Mouse (Mus musculus): ENCODE data around the gene Pou5f1.

Gene Pou5f1

DNA sequence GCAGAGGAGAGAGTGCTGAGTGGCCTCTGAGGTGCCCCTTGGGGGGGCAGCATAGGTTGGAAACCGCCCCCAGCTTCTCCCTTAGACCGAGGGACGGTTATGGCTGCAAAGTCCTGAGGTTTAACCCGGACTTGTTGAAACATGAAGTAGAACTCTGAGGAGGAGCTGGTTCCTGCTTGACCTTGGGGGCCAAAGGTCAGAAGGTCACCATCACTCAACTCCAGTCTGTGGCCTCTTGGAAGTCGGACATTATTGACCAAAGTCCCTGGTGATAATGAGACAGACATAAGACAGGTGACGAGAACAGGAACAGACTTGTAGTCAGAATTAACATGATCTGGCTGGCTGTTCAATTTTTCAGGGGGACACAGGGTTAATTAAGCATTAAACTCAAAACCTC, 8.9 kb downstream of the Pou5f1 start:
- no peak for DNase-seq

DNA sequence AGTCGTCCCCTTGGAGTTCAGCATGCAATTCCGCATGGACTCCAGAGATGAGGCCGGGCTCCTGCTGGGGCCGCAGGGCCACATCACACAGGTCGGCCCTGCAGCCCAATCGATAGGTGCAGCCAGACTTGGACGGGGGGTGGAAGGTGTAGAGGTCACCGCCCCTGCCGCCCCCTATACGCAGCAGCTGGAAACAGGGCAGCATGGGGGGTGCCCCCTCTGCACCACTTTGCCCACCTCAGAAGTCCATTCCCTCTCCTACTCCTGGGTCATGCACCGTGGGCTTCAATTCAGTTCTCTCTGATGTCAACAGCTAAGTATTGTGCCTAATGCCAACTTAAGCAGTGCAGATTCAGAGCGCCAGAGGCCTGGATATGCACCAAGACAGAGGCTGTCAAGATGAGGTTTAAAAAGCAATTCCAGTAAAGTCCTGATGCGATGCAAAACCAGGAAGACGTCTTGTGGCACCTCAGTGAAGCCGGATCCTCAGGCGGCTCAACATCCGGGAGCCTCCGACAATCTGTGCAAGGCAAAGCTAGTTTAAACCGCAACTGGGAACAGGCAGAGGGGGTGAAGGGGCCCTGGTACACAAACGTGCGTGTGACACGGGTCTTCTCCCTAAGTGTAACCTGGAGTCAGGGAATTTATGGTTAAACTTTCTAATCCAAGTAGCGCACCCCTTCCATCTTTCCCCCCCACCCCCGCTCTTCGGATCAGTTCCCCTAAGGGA, 10.3 kb downstream of the Pou5f1 start:
- peak in 1 of 2 experiments; percentile 9 for DNase-seq

DNA sequence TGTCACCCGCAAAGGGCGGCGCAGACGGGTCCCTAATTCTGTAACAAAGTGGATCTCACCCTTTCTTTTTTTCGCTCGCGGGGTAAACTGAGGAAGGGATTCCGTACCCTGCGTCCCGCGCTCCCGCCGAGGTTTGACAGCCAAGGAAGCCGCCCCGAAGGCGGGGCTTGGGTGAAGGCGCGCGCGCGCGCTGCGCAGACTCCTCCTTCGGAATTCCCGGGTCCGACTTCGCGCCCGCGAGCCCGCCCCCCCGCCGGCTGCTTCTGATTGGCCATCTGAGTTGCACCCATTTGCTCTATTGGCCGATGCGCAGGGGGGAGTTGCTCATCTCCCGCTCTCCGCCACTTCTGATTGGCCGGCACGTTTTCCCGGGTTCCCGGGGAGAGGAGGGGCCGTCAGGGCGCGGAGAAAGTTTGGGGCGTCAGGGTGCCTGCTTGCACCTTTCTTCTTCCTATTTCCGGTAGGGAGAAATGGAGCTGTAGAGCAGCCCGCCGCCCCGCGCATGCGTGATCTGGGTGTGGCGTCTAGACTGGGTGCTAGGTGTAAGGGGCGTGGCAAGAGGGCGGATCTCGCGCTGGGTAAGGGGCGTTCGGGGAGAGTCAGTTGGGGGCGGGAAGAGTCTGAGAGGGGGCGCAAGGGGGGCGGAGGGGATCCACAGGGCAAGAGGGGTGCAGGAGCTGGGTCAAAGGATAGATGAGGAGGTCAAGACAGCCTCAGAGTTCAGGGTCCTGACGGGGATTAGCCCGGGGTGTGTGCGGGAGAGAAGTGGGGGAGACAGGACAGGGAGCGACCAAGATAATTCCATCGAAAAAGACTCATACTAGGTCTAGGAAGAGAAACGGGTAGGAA, 11.1 kb downstream of the Pou5f1 start, which contains the start of the genes Tcf19 and Cchcr1:
TSS of gene Tcf19 (minus strand) at position 173 of the 849 bp plus-strand sequence.
TSS of gene Cchcr1 (plus strand) at position 449 of the 849 bp plus-strand sequence.
- DNase-seq = peak; percentile 98

DNA sequence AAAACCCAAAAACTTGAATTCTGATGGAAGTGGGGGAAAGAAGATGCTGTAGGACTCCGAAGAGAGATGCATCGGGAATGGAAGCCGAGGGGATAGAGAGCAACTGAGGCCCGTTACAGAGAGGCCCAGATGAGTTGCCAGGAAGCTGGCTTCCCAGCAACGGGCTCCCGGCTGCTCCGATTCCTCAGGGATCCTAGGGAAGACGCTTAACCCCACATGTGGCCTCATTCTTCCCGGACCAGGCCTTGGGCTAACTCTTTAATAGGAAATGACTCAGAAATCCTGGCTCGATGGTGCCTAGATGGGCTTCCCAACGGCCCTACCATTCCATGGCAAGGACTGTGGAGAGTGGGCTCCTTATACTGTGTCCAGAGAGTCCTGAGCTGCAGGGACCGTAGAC, 11.7 kb downstream of the Pou5f1 start:
- DNase-seq = no peak

DNA sequence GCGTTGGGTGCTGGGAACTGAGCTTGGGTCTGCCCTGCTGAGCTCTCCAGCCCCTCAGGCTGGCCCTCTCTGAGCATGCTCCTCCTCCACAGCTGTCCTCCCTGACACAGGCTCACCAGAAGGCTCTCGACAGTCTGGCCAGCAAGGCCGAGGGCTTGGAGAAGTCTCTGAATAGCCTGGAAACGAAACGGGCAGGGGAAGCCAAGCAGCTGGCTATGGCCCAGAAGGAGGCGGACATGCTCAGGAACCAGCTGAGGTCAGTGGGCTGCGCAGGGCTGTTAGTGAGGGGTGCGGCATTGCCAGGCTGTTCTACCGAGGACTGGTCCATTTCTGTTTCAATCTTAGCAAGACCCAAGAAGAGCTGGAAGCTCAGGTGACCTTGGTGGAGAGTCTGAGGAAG, 18.5 kb downstream of the Pou5f1 start:
- no peak for DNase-seq

DNA sequence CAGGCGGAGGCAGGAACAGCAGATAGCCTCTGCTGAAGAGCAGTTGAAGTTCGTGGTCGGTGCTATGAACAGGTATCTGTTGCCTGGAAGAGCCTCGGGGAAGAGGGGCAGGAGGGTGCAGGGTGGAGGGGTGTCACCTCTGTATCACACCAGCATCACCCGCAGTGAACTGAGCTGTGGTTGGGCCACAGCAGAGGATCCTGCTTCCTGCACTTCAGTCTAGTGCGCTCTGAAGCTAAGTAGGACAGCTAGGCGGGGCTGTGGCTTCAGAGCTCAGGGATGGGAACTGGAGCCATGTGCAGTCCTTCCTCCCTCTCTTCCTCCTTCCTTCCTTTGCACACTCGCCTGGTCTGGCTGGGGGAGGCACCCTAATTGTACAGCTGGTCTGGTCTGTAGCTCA, 20.8 kb downstream of the Pou5f1 start:
- DNase-seq = no peak

DNA sequence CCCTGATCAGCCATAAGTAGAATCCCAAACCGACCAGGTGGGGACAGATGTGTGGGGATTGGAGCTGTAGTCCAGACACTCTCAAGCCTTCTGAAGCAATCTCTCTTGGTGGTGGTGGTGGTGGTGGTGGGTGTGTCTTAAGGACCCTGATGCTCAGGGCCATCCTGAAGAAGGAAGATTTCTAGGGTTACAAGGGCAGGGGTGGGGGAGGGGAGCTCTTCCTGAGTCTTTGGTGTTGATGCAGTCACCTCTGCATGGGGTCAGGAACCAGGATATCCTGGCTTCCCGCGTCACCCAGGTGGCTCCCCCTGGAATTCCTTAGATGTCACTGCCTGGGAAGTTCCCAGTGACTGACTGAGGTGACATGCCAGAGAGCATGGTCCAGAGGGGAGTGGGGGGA, 26.5 kb downstream of the Pou5f1 start:
- DNase-seq = no peak

DNA sequence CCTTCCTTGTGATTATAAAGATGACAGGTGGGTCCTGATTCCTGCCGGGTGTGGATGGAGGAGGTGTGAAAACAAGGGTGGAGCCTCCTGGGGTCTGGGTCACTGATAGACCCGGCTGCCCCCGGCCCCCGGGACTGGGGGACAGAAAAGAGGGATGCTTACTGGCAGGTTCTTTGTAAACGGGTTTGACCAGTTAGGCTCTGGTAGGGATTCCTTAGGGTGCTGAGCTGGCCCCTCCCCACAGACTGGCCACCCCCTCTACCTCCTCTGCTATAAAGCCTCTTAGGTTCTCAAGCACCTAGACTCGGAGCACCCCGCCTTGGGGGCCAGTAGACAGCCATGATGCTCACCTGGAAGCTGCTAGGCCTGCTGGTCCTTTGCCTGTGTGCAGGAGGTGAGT, 27.1 kb downstream of the Pou5f1 start, which contains the start of gene Psors1c2:
TSS of gene Psors1c2 (plus strand) at position 301 of the 400 bp plus-strand sequence.
- no peak for DNase-seq

DNA sequence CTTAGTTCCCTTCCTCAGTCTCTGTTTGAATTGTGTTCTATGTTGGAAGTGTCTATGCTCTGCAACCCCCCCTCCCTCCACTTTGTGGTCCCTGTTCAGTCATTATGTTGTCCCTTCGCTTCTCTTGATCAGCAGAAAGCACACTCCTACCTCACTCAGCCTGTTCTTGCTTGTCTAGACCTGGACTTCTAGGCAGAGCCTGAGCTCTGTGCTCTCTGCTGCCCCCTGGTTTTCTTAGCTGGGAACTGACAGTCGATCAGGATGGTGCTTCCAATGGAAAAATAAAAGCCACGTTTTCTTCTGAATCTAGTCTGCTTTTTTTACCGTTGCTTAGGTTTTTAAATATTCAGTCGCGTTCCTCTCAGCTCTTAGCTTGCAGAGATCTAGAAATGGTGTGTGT, 28.5 kb downstream of the Pou5f1 start:
- DNase-seq = peak; percentile 63 to 70

DNA sequence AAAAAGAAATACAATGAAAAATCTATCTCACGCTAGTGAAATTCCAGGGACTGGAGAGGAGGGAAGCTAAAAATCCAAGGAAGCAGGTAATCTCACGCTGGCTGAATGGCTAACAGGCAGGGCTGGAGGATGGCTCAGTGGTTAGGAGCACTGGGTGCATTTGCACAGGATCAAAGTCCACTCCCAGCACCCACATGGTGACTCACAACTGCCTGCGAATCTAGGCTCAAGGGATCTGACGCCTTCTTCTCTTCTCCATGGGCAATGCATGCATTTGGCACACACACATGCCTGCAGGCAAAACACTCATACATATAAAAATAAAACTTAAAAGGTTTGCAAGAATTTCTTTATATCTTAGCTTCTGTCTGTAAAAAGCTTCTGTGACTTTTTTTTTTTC, 31.6 kb downstream of the Pou5f1 start:
- no peak for DNase-seq

DNA sequence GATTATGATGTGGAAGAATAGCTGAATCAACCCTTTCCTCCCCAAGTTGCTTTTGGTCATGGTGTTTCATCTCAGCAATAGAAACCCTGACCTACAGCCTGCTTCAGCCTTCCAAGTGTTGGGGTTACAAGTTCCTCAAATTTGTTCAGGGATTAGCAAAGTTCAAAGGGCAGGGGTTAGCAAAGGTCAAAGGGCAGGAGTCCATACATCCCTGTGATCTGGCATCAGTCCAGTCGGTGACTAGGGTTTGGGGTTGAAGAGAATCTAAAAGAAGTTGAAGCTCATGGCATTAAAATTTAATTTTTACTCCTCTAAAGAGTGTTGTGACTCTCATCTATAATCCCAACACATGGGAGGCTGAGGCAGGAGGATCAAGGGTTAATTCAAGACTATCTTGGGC, 32.7 kb downstream of the Pou5f1 start:
- DNase-seq = no peak

DNA sequence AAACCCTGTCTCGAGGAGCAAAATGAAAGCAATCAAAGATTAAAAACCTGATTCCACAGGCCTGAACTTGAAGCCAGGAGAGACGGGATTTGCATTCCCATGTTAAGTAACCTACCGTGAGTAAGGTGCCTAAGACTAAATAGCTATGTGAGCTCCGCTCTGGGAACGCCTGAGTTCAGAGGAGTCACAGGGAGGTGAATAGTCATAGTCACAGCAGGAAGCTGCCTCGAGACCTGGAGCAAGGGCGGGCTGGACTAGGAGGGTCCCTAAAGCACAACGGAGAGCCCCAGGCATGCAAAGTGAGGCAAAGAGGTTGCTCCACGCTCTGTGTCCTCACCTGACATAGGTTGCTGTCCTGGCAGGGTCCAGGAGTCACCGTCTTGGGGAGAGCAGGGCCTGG, 33.7 kb downstream of the Pou5f1 start:
- no peak for DNase-seq

DNA sequence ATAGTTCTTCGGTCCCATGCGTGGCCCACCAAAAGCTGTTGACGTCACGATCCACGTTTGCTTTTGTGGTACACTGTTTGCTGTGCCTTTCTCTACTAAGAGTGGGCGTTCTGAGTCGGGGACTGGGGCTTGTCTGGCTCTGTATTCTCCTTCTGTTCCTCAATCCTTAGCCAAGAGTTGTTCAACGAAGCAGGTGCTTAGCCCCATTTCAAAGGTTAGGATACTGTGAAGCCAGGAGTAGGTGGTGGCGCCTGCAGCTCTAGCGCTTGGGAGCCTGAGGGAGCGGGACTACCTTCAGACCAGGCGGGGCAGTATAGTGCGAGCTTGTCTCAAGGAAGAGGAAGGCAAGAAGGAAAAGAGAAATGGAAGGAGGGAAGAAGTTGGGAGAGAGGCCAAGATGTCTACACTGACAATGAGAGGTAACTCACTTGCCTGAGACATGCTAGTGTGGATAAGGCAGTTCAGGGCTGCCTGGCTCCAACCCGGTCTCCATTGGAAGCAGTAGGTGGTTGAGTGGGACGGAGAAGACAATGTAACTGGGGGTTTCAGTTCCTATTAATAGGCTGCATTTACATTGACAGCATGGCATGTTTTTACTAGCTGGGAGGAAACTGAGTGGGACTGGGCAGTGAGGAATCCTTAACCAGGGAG, 37.1 kb downstream of the Pou5f1 start:
- DNase-seq = no peak

DNA sequence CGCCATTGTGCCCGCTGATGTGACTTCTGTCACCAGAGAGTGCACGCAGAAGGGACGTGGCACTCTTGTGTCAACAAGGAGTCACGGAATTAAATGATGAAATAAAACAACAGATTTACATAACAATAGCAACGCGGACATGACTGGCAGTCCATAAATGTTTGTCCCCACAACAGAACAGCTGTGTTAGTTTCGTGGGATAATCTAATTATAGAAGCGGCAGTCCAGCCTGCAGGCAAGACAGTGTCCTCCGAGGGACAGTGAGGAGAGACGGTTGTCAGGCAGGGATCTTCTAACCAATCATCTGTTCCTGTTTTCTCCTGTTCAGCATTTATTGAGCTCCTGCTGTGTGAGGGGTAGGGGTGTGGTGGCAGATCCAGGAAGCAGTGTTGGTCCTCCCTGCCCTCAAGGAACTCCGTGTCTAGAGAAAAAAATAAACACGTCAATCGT, 37.6 kb downstream of the Pou5f1 start:
- no peak for DNase-seq

DNA sequence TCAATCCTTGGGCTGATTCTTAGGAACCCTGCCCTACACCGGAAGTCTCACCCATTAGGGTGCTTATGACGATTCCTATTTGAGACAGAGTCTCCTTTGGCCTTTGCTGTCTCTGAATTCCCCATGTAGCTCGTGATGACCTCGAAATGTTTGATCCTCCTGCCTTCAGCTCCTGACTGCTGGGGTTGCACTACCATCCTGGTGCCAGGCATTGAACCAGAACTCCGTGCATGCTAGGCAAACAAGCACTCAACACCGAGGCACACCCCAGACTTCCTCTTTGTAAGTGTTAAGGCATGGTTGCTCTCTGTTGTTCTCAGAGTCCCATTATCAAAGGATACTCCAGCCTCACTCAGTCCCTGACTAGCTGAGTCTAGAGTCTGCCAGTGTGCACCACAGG, 38.2 kb downstream of the Pou5f1 start:
- DNase-seq = no peak

DNA sequence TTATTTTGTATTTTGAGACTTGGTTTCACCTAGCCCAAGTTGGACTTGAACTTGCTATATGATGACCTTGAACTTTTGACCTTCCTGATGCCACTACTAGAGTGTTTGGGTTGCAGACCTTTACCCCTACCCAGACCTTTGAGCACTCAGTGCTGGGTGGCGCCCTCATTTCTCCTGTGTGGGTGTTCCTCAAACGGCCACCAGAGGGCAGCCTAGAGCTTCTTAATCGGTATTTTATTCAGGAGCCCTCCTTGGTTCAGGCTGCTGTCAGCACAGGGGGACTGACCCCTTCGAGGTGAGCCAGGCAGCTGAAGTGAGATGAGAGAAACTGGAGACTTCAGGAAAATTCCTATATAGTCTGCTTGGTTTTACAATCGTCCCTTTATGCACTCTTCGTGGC, 38.9 kb downstream of the Pou5f1 start:
- DNase-seq = peak; percentile 39 to 42

DNA sequence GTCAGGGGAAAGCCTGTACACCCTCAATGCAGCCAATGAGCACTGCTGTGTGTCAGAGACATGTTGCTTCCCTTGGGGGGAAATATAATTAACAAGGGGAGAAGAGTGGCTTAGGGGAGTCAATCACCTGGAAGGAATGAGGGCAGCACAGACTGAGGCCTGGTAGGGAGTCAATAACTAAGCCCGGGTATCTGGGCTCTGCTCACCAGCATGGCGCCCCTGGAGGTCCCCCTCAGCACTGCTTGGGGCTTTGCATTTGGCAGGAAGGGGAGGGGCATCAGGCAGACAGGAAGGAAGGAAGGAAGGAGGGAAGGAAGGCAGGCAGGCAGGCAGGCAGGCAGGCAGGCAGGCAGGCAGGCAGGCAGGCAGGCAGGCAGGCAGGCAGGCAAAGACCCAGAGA, 41.6 kb downstream of the Pou5f1 start:
- DNase-seq = no peak

DNA sequence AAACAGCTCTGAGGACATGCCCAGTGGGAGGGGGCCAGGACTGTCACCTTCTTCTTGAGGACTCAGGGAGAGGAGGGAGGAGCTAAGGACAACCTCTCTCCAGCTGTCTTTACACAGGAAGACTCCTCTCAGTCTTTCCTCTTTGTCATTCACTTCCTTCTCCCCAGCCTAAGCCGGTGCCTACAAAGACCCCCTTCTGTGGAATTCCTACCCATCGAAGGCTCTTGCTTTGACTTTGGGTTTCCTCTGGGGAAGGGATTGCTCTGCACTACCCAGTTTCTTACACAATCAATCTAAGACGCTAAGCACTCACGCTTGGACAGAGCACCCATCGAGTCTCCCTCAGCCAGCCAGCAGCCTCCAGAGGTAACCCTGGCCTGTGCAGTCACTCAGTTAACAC, 42.8 kb downstream of the Pou5f1 start:
- DNase-seq = no peak

DNA sequence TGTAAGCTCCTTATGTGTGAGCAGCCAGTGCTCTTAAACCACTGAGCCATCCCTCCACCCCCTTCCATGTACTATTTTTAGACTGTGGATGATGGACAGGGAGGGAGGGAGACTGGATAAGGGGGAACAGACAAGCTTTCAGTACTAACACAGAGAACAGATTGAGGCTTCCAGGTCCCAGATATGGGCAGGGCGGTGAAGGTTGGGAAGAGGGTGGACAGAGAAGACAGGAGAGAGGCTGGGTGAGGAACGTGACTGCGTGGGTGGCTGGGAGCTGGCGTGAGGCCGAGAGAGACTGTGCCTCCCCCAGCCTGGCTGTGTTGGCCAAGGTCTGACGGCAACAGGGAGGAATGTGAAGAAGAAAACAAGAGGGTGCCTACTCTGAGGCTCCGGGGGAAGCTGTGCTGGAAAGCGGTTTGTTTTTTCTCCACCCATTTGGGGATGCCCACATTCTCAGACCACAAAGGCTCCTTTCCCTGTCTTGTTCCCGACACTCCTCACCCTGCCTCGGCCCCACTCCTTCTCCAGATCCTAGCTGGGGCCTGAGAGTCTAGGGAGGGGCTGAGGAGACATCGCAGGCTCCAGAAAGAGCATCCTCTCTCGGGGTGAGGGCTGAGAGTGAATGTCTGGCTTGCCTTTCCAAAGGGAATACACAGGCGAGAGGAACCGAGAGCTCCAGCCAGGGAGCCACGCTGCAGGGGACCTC, 43.8 kb downstream of the Pou5f1 start:
- peak; percentile 82 to 83 for DNase-seq

DNA sequence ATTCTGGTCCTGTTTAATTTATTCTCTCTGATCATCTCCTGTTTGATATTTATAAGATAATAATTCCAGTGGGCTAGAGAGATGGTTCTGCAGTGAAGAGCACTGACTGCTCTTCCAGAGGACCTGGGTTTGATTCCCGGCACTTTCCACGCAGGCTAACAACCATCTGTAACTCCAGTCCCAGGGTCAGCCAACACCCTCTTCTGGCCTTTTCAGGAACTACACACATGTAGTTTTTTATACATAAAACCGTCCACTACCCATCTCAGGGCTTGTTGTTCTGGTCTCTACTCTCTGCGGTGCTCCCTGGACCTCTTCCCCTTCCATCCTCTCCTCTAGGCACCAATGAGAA, 44.3 kb downstream of the Pou5f1 start:
- DNase-seq = no peak

DNA sequence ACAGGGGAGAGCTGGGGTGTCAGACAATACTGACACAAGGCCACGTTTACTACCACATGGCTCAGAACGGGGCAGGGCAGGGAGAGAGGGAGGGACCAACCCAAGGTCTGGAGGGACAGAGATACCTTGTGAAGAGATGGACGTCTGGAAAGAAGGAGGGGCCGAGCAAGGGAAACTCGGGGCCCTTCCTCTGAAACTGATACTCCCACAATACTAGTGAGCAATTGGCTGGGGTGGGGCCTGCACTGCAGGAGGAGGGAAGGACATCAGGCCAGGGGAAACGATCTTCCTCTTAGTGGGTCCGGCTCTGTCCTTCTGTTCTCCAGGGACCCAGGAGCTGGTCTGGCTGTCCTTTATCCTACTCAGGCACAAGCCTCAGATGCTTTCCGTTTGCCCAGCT, 45.1 kb downstream of the Pou5f1 start:
- DNase-seq = no peak

DNA sequence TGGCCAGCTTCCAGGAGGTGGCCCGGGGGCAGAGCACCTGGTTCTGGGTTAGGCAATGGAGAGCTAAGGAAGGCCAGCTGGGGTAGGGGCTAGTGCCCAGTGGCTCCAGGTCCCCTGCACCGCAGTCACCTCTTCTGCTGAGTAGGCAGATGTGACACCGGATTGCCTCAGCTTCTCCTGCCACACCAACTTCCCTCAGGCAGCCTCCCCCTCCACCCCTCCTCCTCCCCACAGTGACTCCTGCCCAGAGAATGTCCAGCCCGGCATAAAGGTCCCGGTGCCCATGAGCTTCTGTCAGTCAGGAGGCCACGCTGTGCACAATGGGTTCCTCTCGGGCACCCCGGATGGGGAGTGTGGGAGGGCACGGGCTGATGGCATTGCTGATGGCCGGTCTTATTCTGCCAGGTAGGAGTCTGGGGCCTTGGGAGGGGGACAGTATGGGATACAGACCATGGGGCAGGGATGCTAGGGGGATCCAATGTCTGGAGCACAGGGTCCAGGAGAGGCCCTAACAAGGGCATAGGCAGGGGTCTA, 46.1 kb downstream of the Pou5f1 start, which contains the start of gene Cdsn:
TSS of gene Cdsn (plus strand) at position 248 of the 534 bp plus-strand sequence.
- no peak for DNase-seq
